Mouse (Mus musculus): Measurements from ENCODE around the gene Rbks.
"Not testable (repeated sequence)": the region's sequence is repeated elsewhere in the genome, so short reads cannot be mapped to it uniquely, and the experiment has no call there.

Gene Rbks

GRCm38 (mm10) chr5:31627117-31627516, 70.3 kb downstream of the Rbks start:
- no peak for DNase-seq (ENCODE audit: low spot score in 2 of 2)

GRCm38 (mm10) chr5:31620326-31620725, 77.1 kb downstream of the Rbks start:
- no peak for DNase-seq (ENCODE audit: low spot score in 2 of 2)

GRCm38 (mm10) chr5:31614339-31615025, 82.9 kb downstream of the Rbks start:
- DNase-seq (ENCODE audit: low spot score in 2 of 2): no peak

GRCm38 (mm10) chr5:31613852-31614286, 83.6 kb downstream of the Rbks start:
- DNase-seq (ENCODE audit: low spot score in 2 of 2): peak; percentile 51 to 82

GRCm38 (mm10) chr5:31611186-31611585, 86.2 kb downstream of the Rbks start:
- DNase-seq (ENCODE audit: low spot score in 2 of 2): no peak

- DNase-seq (ENCODE audit: low spot score in 2 of 2): no peak
Measured at GRCm38 (mm10) chr5:31610376-31611086, 86.9 kb downstream of the Rbks start.

- DNase-seq (ENCODE audit: low spot score in 2 of 2): no peak
Measured at GRCm38 (mm10) chr5:31606151-31606550, 91.3 kb downstream of the Rbks start.

- DNase-seq (ENCODE audit: low spot score in 2 of 2): no peak
Measured at GRCm38 (mm10) chr5:31603766-31604165, 93.7 kb downstream of the Rbks start.

GRCm38 (mm10) chr5:31602377-31602776, 95.0 kb downstream of the Rbks start:
- DNase-seq (ENCODE audit: low spot score in 2 of 2): peak; percentile 39 to 70

GRCm38 (mm10) chr5:31601162-31601722, 96.2 kb downstream of the Rbks start:
- no peak for DNase-seq (ENCODE audit: low spot score in 2 of 2)

- DNase-seq (ENCODE audit: low spot score in 2 of 2): no peak
Measured at GRCm38 (mm10) chr5:31599161-31599560, 98.3 kb downstream of the Rbks start.

GRCm38 (mm10) chr5:31598579-31598978, 98.8 kb downstream of the Rbks start:
- DNase-seq (ENCODE audit: low spot score in 2 of 2): peak in 1 of 2 experiments; percentile 33

- DNase-seq (ENCODE audit: low spot score in 2 of 2): no peak
Measured at GRCm38 (mm10) chr5:31598121-31598520, 99.3 kb downstream of the Rbks start.

- DNase-seq (ENCODE audit: low spot score in 2 of 2): no peak
Measured at GRCm38 (mm10) chr5:31597430-31597944, 99.9 kb downstream of the Rbks start.

- peak in 1 of 2 experiments; percentile 57 for DNase-seq (ENCODE audit: low spot score in 2 of 2)
Measured at GRCm38 (mm10) chr5:31596481-31597429, 100.7 kb downstream of the Rbks start, which contains the start of gene Mrpl33. Mrpl33 (plus strand) TSS chr5:31596935.

GRCm38 (mm10) chr5:31595868-31596267, 101.6 kb downstream of the Rbks start:
- DNase-seq (ENCODE audit: low spot score in 2 of 2): no peak

- DNase-seq (ENCODE audit: low spot score in 2 of 2): peak in 1 of 2 experiments; percentile 49
Measured at GRCm38 (mm10) chr5:31591122-31591521, 106.3 kb downstream of the Rbks start.

GRCm38 (mm10) chr5:31589711-31590319, 107.6 kb downstream of the Rbks start:
- peak in 1 of 2 experiments; percentile 37 for DNase-seq (ENCODE audit: low spot score in 2 of 2)

GRCm38 (mm10) chr5:31588672-31589071, 108.8 kb downstream of the Rbks start:
- DNase-seq (ENCODE audit: low spot score in 2 of 2): not testable (repeated sequence)

GRCm38 (mm10) chr5:31588016-31588415, 109.4 kb downstream of the Rbks start:
- no peak for DNase-seq (ENCODE audit: low spot score in 2 of 2)

- DNase-seq (ENCODE audit: low spot score in 2 of 2): no peak
Measured at GRCm38 (mm10) chr5:31585526-31585925, 111.9 kb downstream of the Rbks start.
